Mouse (Mus musculus): ENCODE measurements around the gene Hist1h1c. TPM values are rescaled to one million over a fixed set of nuclear protein-coding genes. Genes with fewer than 3 reads are reported as not detected.
"Not testable (repeated sequence)": the region's sequence is repeated elsewhere in the genome, so short reads cannot be mapped to it uniquely, and the experiment has no call there.

The Hist1h1c gene
- total RNA-seq, 2 experiments from 2014 or later, result 51.7 to 71.1 TPM

DNA sequence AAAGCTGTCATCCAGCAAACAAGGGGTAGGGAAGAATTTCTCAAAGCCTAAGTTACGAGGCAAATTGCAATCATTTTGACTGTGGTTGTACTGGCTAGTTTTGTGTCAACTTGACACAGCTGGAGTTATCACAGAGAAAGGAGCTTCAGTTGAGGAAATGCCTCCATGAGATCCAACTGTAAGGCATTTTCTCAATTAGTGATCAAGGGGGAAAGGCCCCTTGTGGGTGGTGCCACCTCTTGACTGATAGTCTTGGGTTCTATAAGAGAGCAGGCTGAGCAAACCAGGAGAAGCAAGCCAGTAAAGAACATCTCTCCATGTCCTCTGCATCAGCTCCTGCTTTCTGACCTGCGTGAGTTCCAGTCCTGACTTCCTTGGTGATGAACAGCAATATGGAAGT lies 31.0 kb downstream of the Hist1h1c start, which contains the start of gene Trim38:
Trim38 (plus strand) TSS at position 301 of the 400 bp plus-strand sequence.
- not testable (repeated sequence) for DNase-seq (ENCODE audit: low spot score in 2 of 2)
- intact Hi-C loops (cut with DNase I), result loop anchor here (10.0 kb wide), 1 partner anchor 335 kb away; no protein-coding TSS in a partner anchor

DNA sequence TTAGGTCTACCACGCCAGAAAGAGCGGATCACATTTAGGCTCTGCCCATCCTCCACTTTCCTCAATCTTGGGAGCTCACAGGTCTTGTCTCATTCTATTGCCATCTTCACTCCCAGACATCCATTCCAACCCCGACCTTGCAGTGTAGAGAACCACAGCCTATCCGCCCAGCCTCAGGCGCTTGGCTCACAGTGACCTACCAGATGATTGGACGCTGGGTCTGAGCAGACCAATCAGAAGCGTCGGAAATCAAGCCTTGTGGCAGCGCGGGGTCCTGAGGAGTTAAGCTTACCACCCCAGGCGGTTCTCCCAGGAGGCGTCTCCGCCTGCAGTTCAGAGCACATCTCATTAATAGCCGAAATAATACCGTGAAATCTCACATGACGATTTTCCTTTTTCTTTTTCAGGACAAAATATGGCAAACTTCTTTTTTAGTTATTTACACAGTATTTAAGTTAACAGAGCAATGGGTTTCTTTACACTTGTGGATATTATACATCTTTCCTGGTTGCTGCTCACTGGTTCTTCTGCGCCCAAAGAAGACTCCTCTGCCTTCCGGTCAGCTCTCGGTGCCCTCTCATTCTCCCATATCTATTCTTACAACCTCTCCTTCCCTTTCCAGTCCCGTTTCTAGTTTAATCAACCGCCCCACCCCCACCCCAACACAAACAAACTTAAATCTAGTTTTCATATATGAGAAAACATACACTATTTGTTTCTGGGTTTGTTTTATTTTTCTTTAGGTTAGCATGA lies 34.1 kb downstream of the Hist1h1c start:
- DNase-seq (ENCODE audit: low spot score in 2 of 2), result peak; percentile 46 to 73
- intact Hi-C loops (cut with DNase I), result no loop called here

DNA sequence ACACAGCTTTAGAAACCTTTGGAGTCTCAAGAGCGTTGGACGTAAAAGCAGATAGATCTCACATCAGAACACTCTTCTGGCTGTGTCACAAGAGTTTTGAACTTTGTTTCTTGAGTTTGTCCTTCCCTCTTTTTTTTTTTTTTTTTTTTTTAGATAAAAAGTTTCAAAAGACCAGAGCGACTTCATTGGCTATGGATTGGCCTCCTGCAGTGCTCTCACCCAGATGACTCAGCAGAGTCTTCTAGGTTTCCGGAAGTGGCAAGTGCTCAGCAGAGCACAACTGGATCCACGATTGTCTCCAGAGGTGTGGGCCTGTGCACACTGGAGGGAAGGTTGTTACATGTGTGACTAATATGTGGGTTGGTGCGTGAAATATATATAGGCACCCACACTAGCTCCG lies 39.7 kb downstream of the Hist1h1c start:
- intact Hi-C loops (cut with DNase I), result no loop called here
- no peak for DNase-seq (ENCODE audit: low spot score in 2 of 2)

DNA sequence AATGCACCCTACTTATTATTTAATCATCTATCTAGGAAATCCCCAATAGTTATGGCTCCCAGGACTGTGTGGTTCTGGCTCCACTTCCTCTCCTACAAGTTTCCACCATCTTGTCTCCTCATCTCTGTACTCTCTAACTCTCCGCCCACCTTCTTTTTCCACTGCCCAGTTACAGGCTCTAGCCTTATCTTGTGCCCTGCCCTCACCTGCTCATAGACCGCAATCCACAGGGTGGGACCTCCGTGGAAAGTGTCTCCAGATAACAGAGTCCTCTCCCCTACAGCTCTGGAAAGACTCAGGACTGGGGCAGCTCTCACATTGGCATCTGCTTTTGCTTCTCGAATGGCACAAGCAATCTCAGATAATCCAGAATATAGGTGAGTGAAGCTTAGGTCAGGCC lies 40.4 kb downstream of the Hist1h1c start:
- no peak for DNase-seq (ENCODE audit: low spot score in 2 of 2)
- intact Hi-C loops (cut with DNase I), result no loop called here

Small RNAs within 50 kb of the gene (microRNA-seq; reads per million reads assigned to microRNA genes)
- gene Gm44314 (0 reads per million in 2 experiments), gene Gm44484 (0 reads per million in 2 experiments)

Other genes with a start within 250 kb of the Hist1h1c start
- gene Btn2a2, start 250.0 kb upstream of the Hist1h1c start, total RNA-seq (2021), result 1 to 10 TPM; 1.1 to 1.3 TPM
- 100 to 1,000 TPM; 300 to 349 TPM for gene Hist1h4h, start 207.8 kb upstream of the Hist1h1c start, total RNA-seq (2021)
- gene Hist1h2af, start 204.9 kb upstream of the Hist1h1c start, total RNA-seq (2021), result 1 to 10 TPM; 1.6 to 3.9 TPM
- 1 to 10 TPM; 3.1 to 4.6 TPM for gene Hist1h3g, start 203.4 kb upstream of the Hist1h1c start, total RNA-seq (2021)
- under 1 TPM; 0.57 to 0.87 TPM for gene Hist1h2bh, start 195.4 kb upstream of the Hist1h1c start, total RNA-seq (2021)
- 10 to 100 TPM; 16.0 to 17.8 TPM for gene Hist1h3f, start 194.8 kb upstream of the Hist1h1c start, total RNA-seq (2021)
- gene Hist1h4f, start 187.2 kb upstream of the Hist1h1c start, total RNA-seq (2021), result 100 to 1,000 TPM; 160 to 188 TPM
- gene Hist1h1d, start 185.5 kb upstream of the Hist1h1c start, total RNA-seq (2021), result 1 to 10 TPM; 3.6 to 5.7 TPM
- 10 to 100 TPM; 41.7 to 46.6 TPM for gene Hist1h3e, start 176.4 kb upstream of the Hist1h1c start, total RNA-seq (2021)
- 1 to 10 TPM; 5.0 to 6.6 TPM for gene Hist1h2ae, start 167.6 kb upstream of the Hist1h1c start, total RNA-seq (2021)
- 10 to 100 TPM; 82.4 to 88.3 TPM for gene Hist1h2bg, start 167.4 kb upstream of the Hist1h1c start, total RNA-seq (2021)
- gene Hist1h2bf, start 164.6 kb upstream of the Hist1h1c start, total RNA-seq (2021), result 10 to 100 TPM; 25.7 to 29.4 TPM
- 1 to 10 TPM; 9.0 to 9.1 TPM for gene Hist1h2ad, start 164.4 kb upstream of the Hist1h1c start, total RNA-seq (2021)
- 10 to 100 TPM in 1 of 2 experiments, 1 to 10 TPM in 1; 7.2 to 10.5 TPM for gene Hist1h3d, start 163.0 kb upstream of the Hist1h1c start, total RNA-seq (2021)
- gene Hist1h4d, start 157.2 kb upstream of the Hist1h1c start, total RNA-seq (2021), result 100 to 1,000 TPM; 121 to 160 TPM
- 1 to 10 TPM; 7.4 to 7.7 TPM for gene Hist1h2be, start 117.7 kb upstream of the Hist1h1c start, total RNA-seq (2021)
- gene Hist1h1e, start 116.2 kb upstream of the Hist1h1c start, total RNA-seq (2021), result 10 to 100 TPM; 53.2 to 67.9 TPM
- 1 to 10 TPM; 2.1 to 2.4 TPM for gene Hist1h2ac, start 54.9 kb upstream of the Hist1h1c start, total RNA-seq (2021)
- gene Hist1h2bc, start 54.6 kb upstream of the Hist1h1c start, total RNA-seq (2021), result 10 to 100 TPM; 32.7 to 35.0 TPM
- not detected for gene Hist1h1t, start 43.0 kb upstream of the Hist1h1c start, total RNA-seq (2021)
- gene Hist1h4c, start 40.4 kb upstream of the Hist1h1c start, total RNA-seq (2021), result 100 to 1,000 TPM in 1 of 2 experiments, 10 to 100 TPM in 1; 94.8 to 129 TPM
- 1 to 10 TPM; 3.1 to 3.7 TPM for gene Hfe, start 28.0 kb upstream of the Hist1h1c start, total RNA-seq (2021)
- gene Hist1h3c, start 6.8 kb downstream of the Hist1h1c start, total RNA-seq (2021), result 1 to 10 TPM; 1.9 to 2.6 TPM
- 10 to 100 TPM; 17.5 to 23.2 TPM for gene Hist1h2bb, start 7.9 kb downstream of the Hist1h1c start, total RNA-seq (2021)
- 10 to 100 TPM; 27.5 to 31.4 TPM for gene Hist1h2ab, start 12.3 kb downstream of the Hist1h1c start, total RNA-seq (2021)
- 10 to 100 TPM in 1 of 2 experiments, 1 to 10 TPM in 1; 9.3 to 14.5 TPM for gene Hist1h3b, start 13.5 kb downstream of the Hist1h1c start, total RNA-seq (2021)
- 10 to 100 TPM; 87.5 to 89.8 TPM for gene Hist1h4b, start 18.2 kb downstream of the Hist1h1c start, total RNA-seq (2021)
- gene Hist1h4a, start 22.4 kb downstream of the Hist1h1c start, total RNA-seq (2021), result 10 to 100 TPM; 47.0 to 58.8 TPM
- 10 to 100 TPM; 35.9 to 40.0 TPM for gene Hist1h3a, start 23.6 kb downstream of the Hist1h1c start, total RNA-seq (2021)
- gene Hist1h1a, start 24.9 kb downstream of the Hist1h1c start, total RNA-seq (2021), result 10 to 100 TPM; 18.2 to 29.1 TPM
- gene Trim38, start 31.1 kb downstream of the Hist1h1c start, total RNA-seq (2021), result not detected
- not detected for gene Slc17a2, start 68.2 kb downstream of the Hist1h1c start, total RNA-seq (2021)
- under 1 TPM; 0.11 to 0.16 TPM for gene Slc17a3, start 100.6 kb downstream of the Hist1h1c start, total RNA-seq (2021)
- not detected for gene Slc17a1, start 128.9 kb downstream of the Hist1h1c start, total RNA-seq (2021)
- not detected for gene Slc17a4, start 176.2 kb downstream of the Hist1h1c start, total RNA-seq (2021)
- gene Hist1h2ba, start 195.3 kb downstream of the Hist1h1c start, total RNA-seq (2021), result not detected
- gene Hist1h2aa, start 195.7 kb downstream of the Hist1h1c start, total RNA-seq (2021), result not detected

All from left cerebral cortex, postnatal 25 days (tissue).